Mouse (Mus musculus) adrenal gland, postnatal 10 days (tissue): ENCODE measurements around the gene Ssbp3. TPM values are rescaled to one million over a fixed set of nuclear protein-coding genes. Genes with fewer than 3 reads are reported as not detected.

ENCODE experiments used
- DNase-seq: peaks from one replicate; pipeline ENCODE4 v3.0.0; 2021; ENCODE audit warnings: mixed read lengths
- total RNA-seq, 2 experiments: library from RNA; stranded (reverse); gene quantifications; 2 replicates each; pipeline ENCODE4 v1.2.3; 2021

The Ssbp3 gene
- total RNA-seq, 2 experiments from 2014 or later: 50.8 to 69.0 TPM

- no peak for DNase-seq
These were observed 75.7 kb downstream of the Ssbp3 start for GRCm38 (mm10) chr4:106985899-106986832.

GRCm38 (mm10) chr4:106987725-106988364, 77.3 kb downstream of the Ssbp3 start:
- DNase-seq: peak; percentile 91

- DNase-seq: no peak
These were observed 78.4 kb downstream of the Ssbp3 start for GRCm38 (mm10) chr4:106988886-106989225.

- peak; percentile 53 for DNase-seq
These were observed 78.9 kb downstream of the Ssbp3 start for GRCm38 (mm10) chr4:106989226-106989983.

GRCm38 (mm10) chr4:106993053-106993452, 82.6 kb downstream of the Ssbp3 start:
- no peak for DNase-seq

- no peak for DNase-seq
These were observed 83.8 kb downstream of the Ssbp3 start for GRCm38 (mm10) chr4:106994252-106994651.

GRCm38 (mm10) chr4:106995069-106995468, 84.6 kb downstream of the Ssbp3 start:
- no peak for DNase-seq

- no peak for DNase-seq
These were observed 85.0 kb downstream of the Ssbp3 start for GRCm38 (mm10) chr4:106995513-106995912.

GRCm38 (mm10) chr4:106996305-106997076, 86.0 kb downstream of the Ssbp3 start:
- peak; percentile 53 for DNase-seq

GRCm38 (mm10) chr4:107001259-107001810, 90.8 kb downstream of the Ssbp3 start:
- DNase-seq: no peak

- DNase-seq: no peak
These were observed 91.5 kb downstream of the Ssbp3 start for GRCm38 (mm10) chr4:107001916-107002488.

GRCm38 (mm10) chr4:107002517-107003165, 92.1 kb downstream of the Ssbp3 start:
- DNase-seq: no peak

- DNase-seq: no peak
These were observed 92.7 kb downstream of the Ssbp3 start for GRCm38 (mm10) chr4:107003199-107003598.

- DNase-seq: no peak
These were observed 93.3 kb downstream of the Ssbp3 start for GRCm38 (mm10) chr4:107003786-107004185.

GRCm38 (mm10) chr4:107004346-107004745, 93.8 kb downstream of the Ssbp3 start:
- no peak for DNase-seq

GRCm38 (mm10) chr4:107005166-107005565, 94.7 kb downstream of the Ssbp3 start:
- DNase-seq: no peak

- DNase-seq: no peak
These were observed 95.7 kb downstream of the Ssbp3 start for GRCm38 (mm10) chr4:107006229-107006628.

GRCm38 (mm10) chr4:107006807-107007206, 96.3 kb downstream of the Ssbp3 start:
- no peak for DNase-seq

- DNase-seq: no peak
These were observed 96.9 kb downstream of the Ssbp3 start for GRCm38 (mm10) chr4:107007359-107007758.

GRCm38 (mm10) chr4:107008161-107008560, 97.7 kb downstream of the Ssbp3 start:
- no peak for DNase-seq

GRCm38 (mm10) chr4:107009548-107009947, 99.0 kb downstream of the Ssbp3 start:
- no peak for DNase-seq
